Mouse (Mus musculus) olfactory bulb, adult 2 months (tissue): ENCODE data around the gene Slc52a3.

Experiments used
- CTCF ChIP-seq: fragments of 200-500 bp; IDR thresholded peaks from 2 replicates; pipeline ENCODE4 v1.5.1; 2012; ENCODE audit warnings: low read depth, mild to moderate bottlenecking, low read length, moderate library complexity; ENCODE audit not compliant: insufficient read depth
- POLR2A ChIP-seq: fragments of 200-500 bp; IDR thresholded peaks from 2 replicates; pipeline ENCODE4 v1.6.1; 2012; ENCODE audit warnings: mild to moderate bottlenecking, low read depth, low read length, moderate library complexity; ENCODE audit not compliant: insufficient read depth

GRCm38 (mm10) chr2:152010661-152011060, 14.3 kb downstream of the Slc52a3 start:
- TF ChIP-seq CTCF (no peak), POLR2A (no peak)
